In the genomic region with DNA sequence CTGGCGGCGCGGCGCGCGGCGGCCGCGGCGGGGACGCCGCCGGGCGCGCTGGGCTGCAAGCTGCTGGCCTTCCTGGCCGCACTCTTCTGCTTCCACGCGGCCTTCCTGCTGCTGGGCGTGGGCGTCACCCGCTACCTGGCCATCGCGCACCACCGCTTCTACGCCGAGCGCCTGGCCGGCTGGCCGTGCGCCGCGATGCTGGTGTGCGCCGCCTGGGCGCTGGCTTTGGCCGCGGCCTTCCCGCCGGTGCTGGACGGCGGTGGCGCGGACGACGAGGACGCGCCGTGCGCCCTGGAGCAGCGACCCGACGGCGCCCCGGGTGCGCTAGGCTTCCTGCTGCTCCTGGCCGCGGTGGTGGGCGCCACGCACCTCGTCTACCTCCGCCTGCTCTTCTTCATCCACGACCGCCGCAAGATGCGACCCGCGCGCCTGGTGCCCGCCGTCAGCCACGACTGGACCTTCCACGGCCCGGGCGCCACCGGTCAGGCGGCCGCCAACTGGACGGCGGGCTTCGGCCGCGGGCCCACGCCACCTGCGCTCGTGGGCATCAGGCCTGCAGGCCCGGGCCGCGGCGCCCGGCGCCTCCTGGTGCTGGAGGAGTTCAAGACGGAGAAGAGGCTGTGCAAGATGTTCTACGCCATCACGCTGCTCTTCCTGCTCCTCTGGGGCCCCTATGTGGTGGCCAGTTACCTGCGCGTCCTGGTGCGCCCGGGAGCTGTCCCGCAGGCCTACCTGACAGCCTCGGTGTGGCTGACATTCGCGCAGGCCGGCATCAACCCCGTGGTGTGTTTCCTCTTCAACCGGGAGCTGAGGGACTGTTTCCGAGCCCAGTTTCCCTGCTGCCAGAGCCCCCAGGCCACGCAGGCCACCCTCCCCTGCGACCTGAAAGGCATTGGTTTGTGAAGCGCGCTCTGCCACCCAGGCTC, we compare ENCODE assay signal across 9 mouse cellular contexts. TPM values are rescaled to one million over a fixed set of nuclear protein-coding genes. Genes with fewer than 3 reads are reported as not detected.
DNase-seq lines count a peak whose midpoint lies in the region; ATAC-seq and TF ChIP-seq lines count a peak whose summit lies in the region.
"Had no signal": no experiment of that assay in that cellular context is flagged by ENCODE, and none has a peak within 500 bp of the region (broad histone marks: within the 10 kb centered on the region; RNA-seq: fewer than 3 reads in every experiment).

No protein-coding gene starts in this region.

- ATAC-seq in G1E (ENCODE audit: extremely low read depth, insufficient number of reproducible peaks, low FRiP score, poor library complexity, severe bottlenecking): no peak
- ATAC-seq in heart, embryonic 16.5 days (replicated peaks; ENCODE audit: extremely low read depth, insufficient read depth, low FRiP score): peak; percentile 33; the same call in 1 of the 2 replicates
- no peak for ATAC-seq in limb, embryonic 15.5 days (ENCODE audit: insufficient number of reproducible peaks, low FRiP score, low TSS enrichment, low read depth)
- peak; percentile 23; the same call in 1 of the 2 replicates for ATAC-seq in neural tube, embryonic 15.5 days (ENCODE audit: low FRiP score)

- no peaks in the 10 kb centered on the region for H3K4me1 ChIP-seq in heart, adult 2 months (ENCODE audit: control insufficient read depth, insufficient read depth, low read length)
- no peaks in the 10 kb centered on the region for H3K4me1 ChIP-seq in G1E (ENCODE audit: insufficient read depth, low read depth, low read length)
- peaks cover 5% of the 10 kb centered on the region; the same call in 1 of the 2 replicates for H3K4me1 ChIP-seq in heart, embryonic 16.5 days (ENCODE audit: control insufficient read depth, insufficient read depth, low read length)
- peaks cover 22% of the 10 kb centered on the region for H3K4me1 ChIP-seq in limb, embryonic 15.5 days
- H3K4me1 ChIP-seq in neural tube, embryonic 15.5 days: peaks cover 42% of the 10 kb centered on the region

- H3K4me3 ChIP-seq in heart, adult 2 months: peak overlapping the region; percentile 55
- H3K4me3 ChIP-seq in G1E (ENCODE audit: low read depth, low read length): peak overlapping the region; percentile 13; the same call in 1 of the 2 replicates
- H3K4me3 ChIP-seq in heart, embryonic 16.5 days (ENCODE audit: low read length): peak overlapping the region; percentile 78
- peak overlapping the region; percentile 78 for H3K4me3 ChIP-seq in limb, embryonic 15.5 days
- H3K4me3 ChIP-seq in neural tube, embryonic 15.5 days (replicated peaks): peak overlapping the region; percentile 74

- H3K9ac ChIP-seq in heart, adult 2 months (ENCODE audit: low read depth, low read length): peak overlapping the region; percentile 87
- peak overlapping the region; percentile 74 for H3K9ac ChIP-seq in heart, embryonic 16.5 days (ENCODE audit: low read length)
- peak overlapping the region; percentile 77 for H3K9ac ChIP-seq in limb, embryonic 15.5 days
- H3K9ac ChIP-seq in neural tube, embryonic 15.5 days (replicated peaks): peak overlapping the region; percentile 79

- TF ChIP-seq EP300 in heart, adult 2 months (IDR thresholded peaks at IDR 0.05; ENCODE audit: insufficient read depth, low read depth, low read length): no peak

- no peak for DNase-seq in heart, adult 2 months
- no peak for DNase-seq in heart, adult 8-10 months (ENCODE audit: low spot score)
- DNase-seq in G1E (ENCODE audit: low spot score): no peak
- peak; percentile 64 to 70 for DNase-seq in cerebellum, postnatal 25 days
- no peak for DNase-seq in T-cell, adult 2 months (ENCODE audit: low spot score)

- intact Hi-C loops in heart, adult 2 months (cut with DNase I): no loop called here

- H3K27ac ChIP-seq in heart, adult 2 months: no peak overlapping the region
- no peak overlapping the region for H3K27ac ChIP-seq in heart, embryonic 16.5 days (ENCODE audit: low read length)
- H3K27ac ChIP-seq in limb, embryonic 15.5 days: peak overlapping the region; percentile 79
- peak overlapping the region; percentile 93 for H3K27ac ChIP-seq in neural tube, embryonic 15.5 days (replicated peaks)

- H3K27me3 ChIP-seq in heart, adult 2 months (ENCODE audit: control insufficient read depth, insufficient read depth, low read length): peaks cover 9% of the 10 kb centered on the region
- H3K27me3 ChIP-seq in G1E (ENCODE audit: insufficient read depth, low read length): no peaks in the 10 kb centered on the region
- peaks cover 77% of the 10 kb centered on the region for H3K27me3 ChIP-seq in heart, embryonic 16.5 days (ENCODE audit: control insufficient read depth, insufficient read depth, low read length)
- peaks cover 68% of the 10 kb centered on the region for H3K27me3 ChIP-seq in limb, embryonic 15.5 days
- peaks cover 39% of the 10 kb centered on the region for H3K27me3 ChIP-seq in neural tube, embryonic 15.5 days (replicated peaks)

- H3K4me2 ChIP-seq in heart, embryonic 16.5 days (ENCODE audit: low read depth, low read length): peak overlapping the region; percentile 95
- peak overlapping the region; percentile 94 for H3K4me2 ChIP-seq in limb, embryonic 15.5 days
- H3K4me2 ChIP-seq in neural tube, embryonic 15.5 days: peak overlapping the region; percentile 90

- H3K79me2 ChIP-seq in heart, adult 2 months (replicated peaks; ENCODE audit: control insufficient read depth, insufficient read depth, low read length): no peaks in the 10 kb centered on the region

- TF ChIP-seq POLR2A in heart, adult 2 months (IDR thresholded peaks at IDR 0.05; ENCODE audit: insufficient read depth, low read depth, low read length): no peak

- no peak for TF ChIP-seq CTCF in heart, adult 2 months (IDR thresholded peaks at IDR 0.05)
- no peak for TF ChIP-seq CTCF in G1E (IDR thresholded peaks at IDR 0.05; ENCODE audit: low read depth, low read length)

- H3K36me3 ChIP-seq in heart, adult 2 months (ENCODE audit: control insufficient read depth, insufficient read depth, low read length): no peaks in the 10 kb centered on the region
- H3K36me3 ChIP-seq in G1E (replicated peaks): no peaks in the 10 kb centered on the region
- H3K36me3 ChIP-seq in heart, embryonic 16.5 days (ENCODE audit: control insufficient read depth, insufficient read depth): no peaks in the 10 kb centered on the region
- peaks cover 4% of the 10 kb centered on the region; the same call in 1 of the 2 replicates for H3K36me3 ChIP-seq in limb, embryonic 15.5 days
- no peaks in the 10 kb centered on the region for H3K36me3 ChIP-seq in neural tube, embryonic 15.5 days

- peaks cover 75% of the 10 kb centered on the region for H3K9me3 ChIP-seq in G1E (replicated peaks)
- no peaks in the 10 kb centered on the region for H3K9me3 ChIP-seq in heart, embryonic 16.5 days (replicated peaks; ENCODE audit: control insufficient read depth, low read length)
- no peaks in the 10 kb centered on the region for H3K9me3 ChIP-seq in limb, embryonic 15.5 days
- H3K9me3 ChIP-seq in neural tube, embryonic 15.5 days (replicated peaks): no peaks in the 10 kb centered on the region

- WGBS in heart, adult 2 months: 3% methylated on average over 110 of the region's 110 CpGs
- under 1% methylated on average over 110 of the region's 110 CpGs for WGBS in heart, embryonic 16.5 days
- 1% methylated on average over 103 of the region's 110 CpGs for WGBS in limb, embryonic 15.5 days
- WGBS in neural tube, embryonic 15.5 days: under 1% methylated on average over 105 of the region's 110 CpGs

RNA-seq across cellular contexts. Expression of a gene that starts 0.7 kb away (rescaled TPM):
- total RNA-seq in heart, adult 2 months (2021): 1 to 10 TPM; 6.3 to 6.8 TPM
- polyA plus RNA-seq in heart, adult 2 months (2012; rRNA removed): 5.7 and 5.8 TPM in 2 replicates
- 10 to 100 TPM in 3 of 4 experiments, 1 to 10 TPM in 1; 8.6 to 11.3 (median 10.7) TPM for total RNA-seq in heart, adult 8-10 months (2022)
- total RNA-seq in G1E (2014; fragmentation: Nextera tagmentation) (not detected in 2 replicates), G1E (2017) (0.11 TPM in 1 of 2 replicates, not detected in the other)
- not detected in 2 replicates for polyA plus RNA-seq in G1E (2012)
- 0.59 and 0.90 TPM in 2 replicates for polyA plus RNA-seq in heart, embryonic 16.5 days (2015; fragmentation: Nextera tagmentation; extraction: Ambion mirVana)
- polyA plus RNA-seq in limb, embryonic 15.5 days (2015; fragmentation: Nextera tagmentation; extraction: Ambion mirVana): 5.0 and 6.5 TPM in 2 replicates
- polyA plus RNA-seq in neural tube, embryonic 15.5 days (2015; fragmentation: Nextera tagmentation; extraction: Ambion mirVana): 15.8 and 20.7 TPM in 2 replicates
- total RNA-seq: MEL had no signal

RNA-seq across cellular contexts. Expression of a gene that starts 26.6 kb away (rescaled TPM):
- total RNA-seq in heart, adult 2 months (2021): 1 to 10 TPM; 1.4 to 1.7 TPM
- 0.61 and 0.85 TPM in 2 replicates for polyA plus RNA-seq in heart, adult 2 months (2012; rRNA removed)
- 1 to 10 TPM in 3 of 4 experiments, under 1 TPM in 1; 0.72 to 2.2 (median 1.6) TPM for total RNA-seq in heart, adult 8-10 months (2022)
- 4.8 and 7.1 TPM in 2 replicates for total RNA-seq in G1E (2014; fragmentation: Nextera tagmentation)
- 1.2 and 1.5 TPM in 2 replicates for total RNA-seq in G1E (2017)
- not detected in 2 replicates for polyA plus RNA-seq in G1E (2012)
- polyA plus RNA-seq in heart, embryonic 16.5 days (2015; fragmentation: Nextera tagmentation; extraction: Ambion mirVana): 2.3 and 3.0 TPM in 2 replicates
- polyA plus RNA-seq in limb, embryonic 15.5 days (2015; fragmentation: Nextera tagmentation; extraction: Ambion mirVana): 3.9 and 4.2 TPM in 2 replicates
- polyA plus RNA-seq in neural tube, embryonic 15.5 days (2015; fragmentation: Nextera tagmentation; extraction: Ambion mirVana): 2.3 and 2.7 TPM in 2 replicates

RNA-seq across cellular contexts. Expression of a gene that starts 26.6 kb away (rescaled TPM):
- 10 to 100 TPM; 36.6 to 45.8 TPM for total RNA-seq in heart, adult 2 months (2021)
- 24.2 and 43.5 TPM in 2 replicates for polyA plus RNA-seq in heart, adult 2 months (2012; rRNA removed)
- 10 to 100 TPM; 40.1 to 57.0 (median 48.9) TPM for total RNA-seq in heart, adult 8-10 months (2022)
- total RNA-seq in G1E (2014; fragmentation: Nextera tagmentation) (not detected in 2 replicates), G1E (2017) (0.12 TPM in 1 of 2 replicates, not detected in the other)
- polyA plus RNA-seq in G1E (2012): not detected in 2 replicates
- polyA plus RNA-seq in heart, embryonic 16.5 days (2015; fragmentation: Nextera tagmentation; extraction: Ambion mirVana): 12.7 and 12.8 TPM in 2 replicates
- 12.2 and 12.9 TPM in 2 replicates for polyA plus RNA-seq in limb, embryonic 15.5 days (2015; fragmentation: Nextera tagmentation; extraction: Ambion mirVana)
- polyA plus RNA-seq in neural tube, embryonic 15.5 days (2015; fragmentation: Nextera tagmentation; extraction: Ambion mirVana): 7.0 and 9.2 TPM in 2 replicates
- total RNA-seq: MEL had no signal

RNA-seq across cellular contexts. Expression of a gene that starts 33.0 kb away (rescaled TPM):
- not detected for total RNA-seq in heart, adult 2 months (2021)
- not detected in 2 replicates for polyA plus RNA-seq in heart, adult 2 months (2012; rRNA removed)
- not detected for total RNA-seq in heart, adult 8-10 months (2022)
- total RNA-seq in G1E (2014; fragmentation: Nextera tagmentation) (not detected in 2 replicates), G1E (2017) (0.22 TPM in 1 of 2 replicates, not detected in the other)
- polyA plus RNA-seq in G1E (2012): not detected in 2 replicates
- not detected in 2 replicates for polyA plus RNA-seq in heart, embryonic 16.5 days (2015; fragmentation: Nextera tagmentation; extraction: Ambion mirVana)
- polyA plus RNA-seq in limb, embryonic 15.5 days (2015; fragmentation: Nextera tagmentation; extraction: Ambion mirVana): 2.6 and 2.8 TPM in 2 replicates
- 0.17 and 0.31 TPM in 2 replicates for polyA plus RNA-seq in neural tube, embryonic 15.5 days (2015; fragmentation: Nextera tagmentation; extraction: Ambion mirVana)
- total RNA-seq: MEL had no signal

Comparison
In these comparisons a context has a peak if more than half of its experiments do, and no peak if none do; other contexts are left out.
1. DNase-seq: peak in cerebellum, postnatal 25 days (2 of 2); none in heart, adult 2 months (0 of 2), heart, adult 8-10 months (single experiment), G1E (single experiment) and T-cell, adult 2 months (single experiment).
2. H3K27ac ChIP-seq: peak in limb, embryonic 15.5 days (single experiment) and neural tube, embryonic 15.5 days (single experiment); none in heart, adult 2 months (single experiment) and heart, embryonic 16.5 days (single experiment).
3. H3K4me3 ChIP-seq: peak in every context shown above with its lines; median percentile 78 in heart, embryonic 16.5 days; 78 in limb, embryonic 15.5 days; 74 in neural tube, embryonic 15.5 days; 55 in heart, adult 2 months; 13 in G1E.
4. ATAC-seq: peak in heart, embryonic 16.5 days (single experiment) and neural tube, embryonic 15.5 days (single experiment); none in G1E (single experiment) and limb, embryonic 15.5 days (single experiment).
5. Peak in every context shown above with its lines, with median percentiles within 50 percentile points of each other: H3K9ac ChIP-seq and H3K4me2 ChIP-seq.